Mouse (Mus musculus): Measurements from ENCODE around the gene Tspo2. TPM values are rescaled to one million over a fixed set of nuclear protein-coding genes. Genes with fewer than 3 reads are reported as not detected.
A peak's percentile ranks its signal among the peaks of the same experiment; 100 is the strongest.

Gene Tspo2
- polyA plus RNA-seq, 1 experiment from 2014 or later = 0.28 TPM

DNA sequence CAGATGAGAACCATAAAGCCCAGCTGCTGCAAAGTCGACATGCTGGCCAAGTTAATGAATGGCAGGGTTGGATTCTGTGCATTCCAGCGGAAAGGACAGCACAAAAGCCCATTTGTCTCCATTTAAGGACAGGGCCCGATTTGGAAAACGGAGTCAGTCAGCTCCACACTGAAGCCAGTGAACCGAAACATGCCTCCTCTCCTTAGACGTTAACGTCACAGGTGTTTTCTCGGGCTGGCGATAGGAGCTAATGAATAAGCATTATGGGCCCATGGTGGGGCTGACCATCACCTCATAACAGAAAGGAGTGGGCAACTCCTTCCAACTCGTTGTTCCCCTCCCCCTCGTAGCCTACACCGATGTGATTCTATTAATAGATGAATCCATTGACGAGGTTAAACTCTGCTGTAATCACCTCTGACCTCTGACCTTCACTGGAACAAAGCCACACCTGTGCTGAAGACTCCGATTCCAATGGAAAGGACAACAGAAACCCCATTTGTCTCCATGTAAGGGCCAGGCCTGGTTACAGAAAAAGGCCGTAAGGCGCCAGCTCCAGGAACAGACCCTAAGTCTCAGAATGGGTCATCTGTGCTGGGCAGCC lies 7.7 kb downstream of the Tspo2 start:
- no peaks in the 10 kb centered on the region for H3K9me3 ChIP-seq (replicated peaks; ENCODE audit: control insufficient read depth, low read length)
- H3K4me2 ChIP-seq (ENCODE audit: low read depth, low read length) = no peak overlapping the region
- 56% methylated on average over 16 of the region's 16 CpGs for WGBS
- no peaks in the 10 kb centered on the region for H3K27me3 ChIP-seq (ENCODE audit: control insufficient read depth, insufficient read depth, low read length)
- no peak overlapping the region for H3K4me3 ChIP-seq (ENCODE audit: low read depth, low read length)
- no peak overlapping the region for H3K9ac ChIP-seq (replicated peaks; ENCODE audit: low read length)
- no peak for DNase-seq (ENCODE audit: low spot score)
- no peak overlapping the region for H3K27ac ChIP-seq (replicated peaks; ENCODE audit: low read depth, low read length)
- no peaks in the 10 kb centered on the region for H3K4me1 ChIP-seq (ENCODE audit: control insufficient read depth, insufficient read depth, low read length)
- no peak for ATAC-seq (replicated peaks; ENCODE audit: insufficient number of reproducible peaks, low FRiP score, low TSS enrichment, low read depth)
- H3K36me3 ChIP-seq (replicated peaks; ENCODE audit: control insufficient read depth, insufficient read depth, low read depth, low read length) = no peaks in the 10 kb centered on the region; the same call in 1 of the 2 replicates

DNA sequence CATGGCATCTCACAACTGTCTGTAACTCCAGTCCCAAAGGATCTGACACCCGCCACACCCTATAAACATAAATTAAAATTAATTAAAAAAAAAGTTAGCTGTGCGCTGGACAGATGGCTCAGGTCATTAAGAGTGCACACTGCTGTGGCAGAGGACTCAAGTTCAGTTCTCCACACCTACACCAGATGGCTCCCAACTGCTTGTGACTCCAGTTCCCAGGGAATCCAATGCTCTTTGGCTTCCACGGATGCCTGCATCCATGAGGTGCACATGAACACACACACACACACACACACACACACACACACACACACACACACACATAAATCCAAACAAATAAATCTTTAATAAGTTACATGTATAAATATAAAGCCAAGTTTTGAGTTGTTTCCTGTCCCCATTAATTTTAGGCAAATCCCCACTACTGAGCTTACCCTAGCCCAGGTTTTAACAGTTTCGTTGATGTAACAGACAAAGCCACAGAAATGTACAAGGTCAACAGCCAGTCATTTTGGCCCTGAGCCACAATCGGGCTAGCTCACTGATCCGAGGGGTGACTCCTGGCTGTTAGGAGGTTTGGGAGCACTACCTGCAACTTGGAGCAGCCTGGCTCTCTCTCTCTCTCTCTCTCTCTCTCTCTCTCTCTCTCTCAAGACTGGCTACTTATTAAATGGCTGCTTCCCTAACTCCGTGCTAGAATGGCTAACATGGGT lies 8.4 kb downstream of the Tspo2 start:
- no peaks in the 10 kb centered on the region for H3K4me1 ChIP-seq (ENCODE audit: control insufficient read depth, insufficient read depth, low read length)
- no peak overlapping the region for H3K4me2 ChIP-seq (ENCODE audit: low read depth, low read length)
- H3K27me3 ChIP-seq (ENCODE audit: control insufficient read depth, insufficient read depth, low read length) = no peaks in the 10 kb centered on the region
- H3K9me3 ChIP-seq (replicated peaks; ENCODE audit: control insufficient read depth, low read length) = no peaks in the 10 kb centered on the region
- H3K27ac ChIP-seq (replicated peaks; ENCODE audit: low read depth, low read length) = no peak overlapping the region
- H3K4me3 ChIP-seq (ENCODE audit: low read depth, low read length) = no peak overlapping the region
- H3K36me3 ChIP-seq (replicated peaks; ENCODE audit: control insufficient read depth, insufficient read depth, low read depth, low read length) = no peaks in the 10 kb centered on the region; the same call in 1 of the 2 replicates
- no peak overlapping the region for H3K9ac ChIP-seq (replicated peaks; ENCODE audit: low read length)
- ATAC-seq (replicated peaks; ENCODE audit: insufficient number of reproducible peaks, low FRiP score, low TSS enrichment, low read depth) (no peak), DNase-seq (ENCODE audit: low spot score) (no peak)
- WGBS = 77% methylated on average over 7 of the region's 7 CpGs

DNA sequence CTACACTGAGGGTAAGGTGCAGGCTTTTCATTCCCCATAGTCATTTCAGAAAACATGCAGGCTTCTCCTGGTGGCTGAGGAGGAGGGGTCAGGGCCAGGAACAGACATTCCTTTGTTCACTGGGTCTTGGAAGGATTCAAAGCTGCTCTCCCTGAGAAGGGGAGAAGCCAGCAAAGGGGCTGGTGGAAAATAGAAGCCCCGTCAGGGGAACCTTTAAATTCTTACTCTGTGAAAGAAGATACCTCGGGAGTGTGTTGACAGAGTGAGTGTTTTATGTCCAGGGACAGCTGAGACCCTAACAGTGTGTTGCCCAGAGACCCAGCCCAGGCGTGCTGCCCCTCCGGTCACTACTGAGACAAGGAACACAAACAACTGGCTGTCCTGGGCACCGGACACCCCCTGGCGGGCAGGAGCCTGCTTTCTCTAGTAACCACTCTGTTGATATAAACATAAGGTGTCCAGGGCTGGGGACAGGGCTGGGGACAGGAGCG lies 13.9 kb downstream of the Tspo2 start:
- Histone ChIP-seq H3K9me3 (replicated peaks; ENCODE audit: control insufficient read depth, low read length) (no peaks in the 10 kb centered on the region), H3K27me3 (ENCODE audit: control insufficient read depth, insufficient read depth, low read length) (no peaks in the 10 kb centered on the region), H3K36me3 (replicated peaks; ENCODE audit: control insufficient read depth, insufficient read depth, low read depth, low read length) (no peaks in the 10 kb centered on the region), H3K9ac (replicated peaks; ENCODE audit: low read length) (no peak overlapping the region), H3K27ac (replicated peaks; ENCODE audit: low read depth, low read length) (peak overlapping the region; percentile 31; the same call in 1 of the 2 replicates), H3K4me2 (ENCODE audit: low read depth, low read length) (no peak overlapping the region), H3K4me1 (ENCODE audit: control insufficient read depth, insufficient read depth, low read length) (no peaks in the 10 kb centered on the region), H3K4me3 (ENCODE audit: low read depth, low read length) (no peak overlapping the region)
- 20% methylated on average over 7 of the region's 7 CpGs for WGBS
- DNase-seq (ENCODE audit: low spot score) (peak; percentile 51), ATAC-seq (replicated peaks; ENCODE audit: insufficient number of reproducible peaks, low FRiP score, low TSS enrichment, low read depth) (no peak; the same call in 1 of the 2 replicates)

DNA sequence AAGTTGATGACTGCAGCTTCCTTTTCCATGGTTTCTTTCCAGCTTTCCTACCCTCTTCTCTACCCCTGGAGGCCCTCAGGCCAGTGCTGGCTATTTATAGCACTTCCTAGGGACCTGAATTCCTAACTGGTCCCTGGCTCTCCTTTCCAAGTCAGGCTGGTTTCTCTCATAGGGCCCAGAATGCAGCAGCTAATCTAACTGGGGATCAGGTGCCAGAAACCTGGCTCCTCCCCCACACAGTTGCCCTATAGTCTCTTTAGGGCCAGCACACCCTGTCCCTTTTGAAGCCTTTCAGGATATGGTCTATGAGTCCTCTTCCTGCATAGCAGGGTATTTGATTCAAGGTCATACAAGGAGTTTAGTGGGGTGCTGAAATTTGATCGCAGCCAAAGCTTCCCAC lies 14.8 kb downstream of the Tspo2 start:
- Histone ChIP-seq H3K4me1 (ENCODE audit: control insufficient read depth, insufficient read depth, low read length) (no peaks in the 10 kb centered on the region), H3K9ac (replicated peaks; ENCODE audit: low read length) (no peak overlapping the region; the same call in 1 of the 2 replicates), H3K36me3 (replicated peaks; ENCODE audit: control insufficient read depth, insufficient read depth, low read depth, low read length) (no peaks in the 10 kb centered on the region), H3K4me3 (ENCODE audit: low read depth, low read length) (no peak overlapping the region), H3K9me3 (replicated peaks; ENCODE audit: control insufficient read depth, low read length) (no peaks in the 10 kb centered on the region), H3K27ac (replicated peaks; ENCODE audit: low read depth, low read length) (no peak overlapping the region), H3K27me3 (ENCODE audit: control insufficient read depth, insufficient read depth, low read length) (no peaks in the 10 kb centered on the region), H3K4me2 (ENCODE audit: low read depth, low read length) (no peak overlapping the region)
- DNase-seq (ENCODE audit: low spot score) (no peak), ATAC-seq (replicated peaks; ENCODE audit: insufficient number of reproducible peaks, low FRiP score, low TSS enrichment, low read depth) (no peak)
- 67% methylated on average over 1 of the region's 1 CpGs for WGBS

DNA sequence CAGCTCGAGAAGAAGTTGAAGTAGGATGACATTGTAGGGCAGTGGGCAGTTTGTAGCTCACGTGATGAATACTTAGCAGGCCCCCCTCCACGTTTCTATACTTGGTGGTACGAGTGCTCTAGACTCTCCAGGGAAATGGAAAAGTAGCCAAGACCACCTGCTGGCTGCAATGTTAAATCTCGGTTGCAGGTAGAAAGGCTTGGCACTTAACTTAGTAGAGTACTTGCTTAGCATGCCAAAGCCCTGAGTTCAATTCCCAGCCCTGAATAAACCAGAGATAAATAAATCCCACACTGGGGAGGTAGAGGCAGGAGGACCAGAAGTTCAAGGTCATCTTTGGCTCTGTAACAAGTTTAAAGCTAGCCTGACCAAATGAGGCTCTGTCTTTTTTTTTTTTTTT lies 16.8 kb downstream of the Tspo2 start:
- no peak for ATAC-seq (replicated peaks; ENCODE audit: insufficient number of reproducible peaks, low FRiP score, low TSS enrichment, low read depth)
- no peak overlapping the region for H3K4me2 ChIP-seq (ENCODE audit: low read depth, low read length)

DNA sequence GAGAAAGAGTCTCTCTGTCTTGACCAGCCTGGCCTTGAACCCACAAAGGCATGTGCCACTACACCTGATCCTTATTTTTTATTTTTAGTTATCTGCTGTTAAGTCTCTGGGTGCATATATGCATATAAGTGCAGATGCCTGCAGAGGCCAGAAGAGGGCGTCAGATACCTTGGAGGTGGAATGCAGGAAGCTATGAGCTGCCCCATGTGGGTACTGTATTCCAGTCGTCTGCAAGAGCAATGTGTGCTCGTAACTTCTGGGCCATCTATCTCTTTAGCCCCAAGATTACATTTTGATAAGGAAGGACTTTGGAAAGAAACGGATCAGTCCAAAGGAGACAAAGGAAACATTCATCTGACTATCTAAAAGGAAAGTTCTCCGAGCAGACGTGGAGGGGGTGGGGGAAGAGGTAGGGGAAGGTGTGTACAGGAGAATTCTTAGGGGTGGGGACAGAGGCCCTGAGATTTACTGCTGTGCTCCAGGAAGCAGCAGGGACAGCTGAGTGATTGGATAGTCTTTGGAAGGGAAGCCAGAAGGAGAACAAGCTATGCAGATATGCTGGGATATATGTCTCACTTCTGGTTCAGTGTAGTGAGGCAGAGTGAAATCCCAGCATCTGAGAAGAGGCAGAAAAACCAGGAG lies 17.5 kb downstream of the Tspo2 start:
- H3K4me3 ChIP-seq (ENCODE audit: low read depth, low read length) = no peak overlapping the region
- no peak for DNase-seq (ENCODE audit: low spot score)
- H3K4me1 ChIP-seq (ENCODE audit: control insufficient read depth, insufficient read depth, low read length) = no peaks in the 10 kb centered on the region
- H3K36me3 ChIP-seq (replicated peaks; ENCODE audit: control insufficient read depth, insufficient read depth, low read depth, low read length) = no peaks in the 10 kb centered on the region
- H3K9ac ChIP-seq (replicated peaks; ENCODE audit: low read length) = no peak overlapping the region
- ATAC-seq (replicated peaks; ENCODE audit: insufficient number of reproducible peaks, low FRiP score, low TSS enrichment, low read depth) = no peak
- no peaks in the 10 kb centered on the region for H3K27me3 ChIP-seq (ENCODE audit: control insufficient read depth, insufficient read depth, low read length)
- H3K4me2 ChIP-seq (ENCODE audit: low read depth, low read length) = no peak overlapping the region
- no peak overlapping the region for H3K27ac ChIP-seq (replicated peaks; ENCODE audit: low read depth, low read length)
- WGBS = 64% methylated on average over 6 of the region's 6 CpGs
- H3K9me3 ChIP-seq (replicated peaks; ENCODE audit: control insufficient read depth, low read length) = no peaks in the 10 kb centered on the region

More for the DNA sequence above, 16.8 kb downstream of the Tspo2 start:
- Histone ChIP-seq H3K9me3 (replicated peaks; ENCODE audit: control insufficient read depth, low read length) (no peaks in the 10 kb centered on the region), H3K36me3 (replicated peaks; ENCODE audit: control insufficient read depth, insufficient read depth, low read depth, low read length) (no peaks in the 10 kb centered on the region), H3K4me1 (ENCODE audit: control insufficient read depth, insufficient read depth, low read length) (no peaks in the 10 kb centered on the region), H3K9ac (replicated peaks; ENCODE audit: low read length) (no peak overlapping the region), H3K27me3 (ENCODE audit: control insufficient read depth, insufficient read depth, low read length) (no peaks in the 10 kb centered on the region), H3K4me3 (ENCODE audit: low read depth, low read length) (no peak overlapping the region), H3K27ac (replicated peaks; ENCODE audit: low read depth, low read length) (no peak overlapping the region)
- 72% methylated on average over 5 of the region's 5 CpGs for WGBS
- no peak for DNase-seq (ENCODE audit: low spot score)

DNA sequence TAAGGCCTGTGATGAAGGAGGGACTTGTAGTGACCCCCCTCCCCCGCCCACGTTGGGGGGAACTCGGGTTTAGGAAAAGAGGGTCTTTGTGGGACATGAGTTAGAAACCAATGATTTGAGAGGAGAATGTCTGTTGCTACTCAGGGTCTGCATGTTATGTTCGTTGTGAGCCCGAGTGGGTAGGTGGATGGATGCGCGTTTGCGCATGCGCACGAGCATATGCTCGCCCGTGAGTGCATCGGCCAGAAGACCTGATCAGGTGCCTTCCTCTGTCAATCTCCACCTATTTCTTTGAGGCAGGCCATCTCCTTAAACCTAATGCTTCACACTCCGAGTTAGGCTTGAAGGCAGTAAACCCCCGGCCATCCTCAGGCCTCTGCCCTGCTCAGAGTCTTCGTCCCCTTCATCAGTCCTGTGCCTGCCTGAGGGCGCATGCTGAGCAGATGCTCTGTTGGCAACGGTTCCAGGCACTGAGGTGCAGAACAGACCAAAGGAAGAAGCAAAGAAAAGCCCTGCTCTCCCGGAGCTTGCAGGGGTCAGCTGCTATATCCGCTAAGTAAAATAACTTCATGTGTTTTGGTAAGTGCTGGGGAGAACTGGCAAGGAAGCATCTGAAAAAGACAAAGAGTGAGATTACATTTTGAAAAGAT lies 18.2 kb downstream of the Tspo2 start:
- no peak overlapping the region for H3K27ac ChIP-seq (replicated peaks; ENCODE audit: low read depth, low read length)
- H3K4me1 ChIP-seq (ENCODE audit: control insufficient read depth, insufficient read depth, low read length) = no peaks in the 10 kb centered on the region
- no peak overlapping the region for H3K9ac ChIP-seq (replicated peaks; ENCODE audit: low read length)
- DNase-seq (ENCODE audit: low spot score) (no peak), ATAC-seq (replicated peaks; ENCODE audit: insufficient number of reproducible peaks, low FRiP score, low TSS enrichment, low read depth) (no peak)
- no peaks in the 10 kb centered on the region for H3K27me3 ChIP-seq (ENCODE audit: control insufficient read depth, insufficient read depth, low read length)
- no peak overlapping the region for H3K4me3 ChIP-seq (ENCODE audit: low read depth, low read length)
- H3K4me2 ChIP-seq (ENCODE audit: low read depth, low read length) = no peak overlapping the region
- 70% methylated on average over 20 of the region's 20 CpGs for WGBS
- no peaks in the 10 kb centered on the region for H3K36me3 ChIP-seq (replicated peaks; ENCODE audit: control insufficient read depth, insufficient read depth, low read depth, low read length)
- no peaks in the 10 kb centered on the region for H3K9me3 ChIP-seq (replicated peaks; ENCODE audit: control insufficient read depth, low read length)

Measured in embryonic facial prominence, embryonic 11.5 days (tissue).